Mouse (Mus musculus): ENCODE data around the gene Aprt.

Gene Aprt

GRCm38 (mm10) chr8:122537033-122537432 is 39.7 kb downstream of the Aprt start:
- DNase-seq (ENCODE audit: low read depth, low spot score), result no peak

- no peak for DNase-seq (ENCODE audit: low read depth, low spot score)
These were observed 45.4 kb downstream of the Aprt start for GRCm38 (mm10) chr8:122531312-122531711.

- DNase-seq (ENCODE audit: low read depth, low spot score), result no peak
These were observed 47.5 kb downstream of the Aprt start for GRCm38 (mm10) chr8:122529159-122529558.

- no peak for DNase-seq (ENCODE audit: low read depth, low spot score)
These were observed 48.8 kb downstream of the Aprt start for GRCm38 (mm10) chr8:122527937-122528336.

- DNase-seq (ENCODE audit: low read depth, low spot score), result no peak
These were observed 50.1 kb downstream of the Aprt start for GRCm38 (mm10) chr8:122526526-122527170.

GRCm38 (mm10) chr8:122526084-122526483 is 50.6 kb downstream of the Aprt start:
- DNase-seq (ENCODE audit: low read depth, low spot score), result no peak

GRCm38 (mm10) chr8:122525004-122525403 is 51.7 kb downstream of the Aprt start:
- no peak for DNase-seq (ENCODE audit: low read depth, low spot score)

Data from CD4-positive helper T cell, adult 2 months (primary cell).